Mouse (Mus musculus): Measurements from ENCODE around the gene Fam213b. TPM values are rescaled to one million over a fixed set of nuclear protein-coding genes. Genes with fewer than 3 reads are reported as not detected.

The Fam213b gene
- polyA plus RNA-seq, 1 experiment from 2014 or later = 44.0 TPM

DNA sequence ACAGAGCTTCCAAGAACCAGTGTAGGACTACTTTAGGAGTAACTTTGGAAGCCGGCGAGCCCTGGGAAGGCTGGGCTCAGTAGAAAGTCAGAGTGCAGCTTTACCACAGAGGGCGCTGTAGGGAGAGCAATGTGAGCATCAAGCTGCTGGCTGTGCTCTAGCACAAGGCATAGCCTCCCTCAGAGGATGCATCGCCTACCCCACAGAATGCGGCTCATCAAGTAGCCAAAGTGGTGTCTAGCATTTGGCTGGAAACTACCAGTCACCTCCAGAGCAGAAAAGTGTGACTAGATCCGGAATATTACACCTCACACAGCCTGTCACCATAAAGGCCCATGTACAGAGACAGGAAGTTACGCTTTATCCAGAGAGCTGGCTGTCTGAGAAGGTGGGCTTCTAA, 36.9 kb upstream of the Fam213b start:
- H3K27me3 ChIP-seq = no peaks in the 10 kb centered on the region
- H3K9me3 ChIP-seq = no peaks in the 10 kb centered on the region
- no peaks in the 10 kb centered on the region for H3K36me3 ChIP-seq
- no peak overlapping the region for H3K4me2 ChIP-seq
- H3K27ac ChIP-seq (replicated peaks) = no peak overlapping the region
- no peaks in the 10 kb centered on the region; the same call in 1 of the 2 replicates for H3K4me1 ChIP-seq (replicated peaks)
- ATAC-seq (ENCODE audit: low read depth) = no peak
- H3K9ac ChIP-seq = no peak overlapping the region
- H3K4me3 ChIP-seq = no peak overlapping the region
- WGBS = 73% methylated on average over 7 of the region's 7 CpGs

- Histone ChIP-seq H3K27ac (replicated peaks) (no peak overlapping the region), H3K9ac (no peak overlapping the region), H3K36me3 (no peaks in the 10 kb centered on the region), H3K4me3 (no peak overlapping the region), H3K4me1 (replicated peaks) (no peaks in the 10 kb centered on the region; the same call in 1 of the 2 replicates), H3K27me3 (no peaks in the 10 kb centered on the region), H3K9me3 (no peaks in the 10 kb centered on the region), H3K4me2 (no peak overlapping the region)
- 85% methylated on average over 2 of the region's 2 CpGs for WGBS
- no peak for ATAC-seq (ENCODE audit: low read depth)
These were observed 35.9 kb upstream of the Fam213b start for GRCm38 (mm10) chr4:154934800-154935199.

- no peak for ATAC-seq (ENCODE audit: low read depth)
- H3K4me2 ChIP-seq = no peak overlapping the region
- no peak overlapping the region for H3K4me3 ChIP-seq
- H3K9me3 ChIP-seq = no peaks in the 10 kb centered on the region
- no peak overlapping the region for H3K9ac ChIP-seq
- no peaks in the 10 kb centered on the region for H3K36me3 ChIP-seq
- H3K27ac ChIP-seq (replicated peaks) = no peak overlapping the region
- no peaks in the 10 kb centered on the region for H3K27me3 ChIP-seq
- 63% methylated on average over 13 of the region's 13 CpGs for WGBS
- no peaks in the 10 kb centered on the region; the same call in 1 of the 2 replicates for H3K4me1 ChIP-seq (replicated peaks)
These were observed 34.5 kb upstream of the Fam213b start for GRCm38 (mm10) chr4:154933306-154933907.

DNA sequence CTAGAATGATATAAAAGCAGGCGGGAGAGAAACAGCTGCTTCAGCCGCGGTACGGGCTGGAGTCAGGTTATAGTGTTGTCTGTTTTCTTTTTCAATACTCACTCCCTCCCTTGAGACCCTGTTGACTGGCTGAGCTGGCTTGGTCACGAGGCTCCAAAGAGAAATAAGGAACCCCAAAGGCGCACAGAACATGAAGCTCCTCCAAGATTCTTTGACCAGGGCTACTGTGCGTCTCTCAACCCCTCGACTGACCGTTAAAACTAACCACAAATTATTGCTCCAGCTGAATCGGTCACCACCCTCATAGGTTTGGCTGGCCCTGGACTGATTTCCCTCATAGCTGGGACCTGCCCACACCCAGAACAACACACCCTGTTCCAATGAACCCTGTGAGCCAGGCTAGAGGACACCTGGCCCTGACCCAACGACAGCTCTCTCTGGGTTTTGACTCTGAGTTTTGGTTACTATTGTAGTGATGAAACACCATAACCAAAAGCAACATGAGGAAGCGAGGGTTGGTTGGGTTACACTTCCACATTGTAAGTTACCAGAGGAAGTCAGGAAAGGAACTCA, 30.2 kb upstream of the Fam213b start:
- 79% methylated on average over 12 of the region's 12 CpGs for WGBS
- H3K4me2 ChIP-seq = no peak overlapping the region
- H3K27me3 ChIP-seq = no peaks in the 10 kb centered on the region
- H3K27ac ChIP-seq (replicated peaks) = no peak overlapping the region
- no peak overlapping the region for H3K9ac ChIP-seq
- no peaks in the 10 kb centered on the region for H3K9me3 ChIP-seq
- no peak for ATAC-seq (ENCODE audit: low read depth)
- H3K4me1 ChIP-seq (replicated peaks) = no peaks in the 10 kb centered on the region; the same call in 1 of the 2 replicates
- no peak overlapping the region for H3K4me3 ChIP-seq
- H3K36me3 ChIP-seq = no peaks in the 10 kb centered on the region

DNA sequence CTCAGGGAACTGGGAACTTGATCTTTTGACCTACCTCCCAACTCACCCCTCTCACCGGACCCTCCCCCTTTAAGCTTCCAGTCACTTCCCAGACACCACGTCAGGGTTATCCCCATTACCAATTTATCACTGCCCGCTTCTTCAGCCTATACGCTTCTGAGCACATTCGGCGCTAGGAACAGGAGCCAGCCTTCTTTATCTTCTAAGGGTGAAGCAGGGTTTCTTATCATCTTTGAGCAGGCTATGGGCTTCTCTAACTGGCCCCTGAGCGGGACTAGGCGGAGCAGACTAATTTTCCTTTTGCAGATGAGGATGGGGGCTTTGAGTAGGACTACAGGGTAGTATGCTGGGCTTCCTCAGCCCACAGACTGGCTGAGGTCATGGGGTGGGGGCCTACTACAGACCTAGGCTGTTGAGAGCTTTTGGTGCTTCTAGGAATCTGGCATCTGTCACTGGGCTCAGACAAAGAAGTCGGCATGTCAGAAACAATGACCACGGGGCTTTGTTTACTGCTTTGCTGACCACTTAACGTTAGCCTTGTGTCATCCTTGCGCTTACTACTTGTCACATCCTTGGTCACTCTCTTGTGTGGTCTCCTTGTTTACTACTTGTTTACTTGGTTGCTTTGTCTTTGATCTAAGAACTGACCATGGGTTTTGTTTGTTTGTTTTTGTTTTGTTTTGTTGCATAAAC, 29.6 kb upstream of the Fam213b start, which contains the start of gene Tnfrsf14:
Gene Tnfrsf14 (minus strand): TSS at position 169 of the 693 bp plus-strand sequence.
- no peak within 1 kb of the TSS for H3K4me3 ChIP-seq
- H3K27me3 ChIP-seq = no peaks in the 10 kb centered on the region
- H3K36me3 ChIP-seq = no peaks in the 10 kb centered on the region
- no peak within 1 kb of the TSS for H3K9ac ChIP-seq
- H3K4me2 ChIP-seq = peak within 1 kb of the TSS; percentile 13; the same call in 1 of the 2 replicates
- ATAC-seq (ENCODE audit: low read depth) = no peak
- no peaks in the 10 kb centered on the region for H3K9me3 ChIP-seq
- no peaks in the 10 kb centered on the region; the same call in 1 of the 2 replicates for H3K4me1 ChIP-seq (replicated peaks)
- 52% methylated on average over 12 of the region's 12 CpGs for WGBS
- H3K27ac ChIP-seq (replicated peaks) = peak within 1 kb of the TSS; percentile 13; the same call in 1 of the 2 replicates

- 66% methylated on average over 5 of the region's 5 CpGs for WGBS
- Histone ChIP-seq H3K4me2 (peak overlapping the region; percentile 13; the same call in 1 of the 2 replicates), H3K4me1 (replicated peaks) (no peaks in the 10 kb centered on the region), H3K27ac (replicated peaks) (peak overlapping the region; percentile 13; the same call in 1 of the 2 replicates), H3K27me3 (no peaks in the 10 kb centered on the region), H3K4me3 (no peak overlapping the region), H3K36me3 (no peaks in the 10 kb centered on the region), H3K9me3 (no peaks in the 10 kb centered on the region), H3K9ac (no peak overlapping the region)
- ATAC-seq (ENCODE audit: low read depth) = no peak
These were observed 29.0 kb upstream of the Fam213b start for GRCm38 (mm10) chr4:154927899-154928337.

- Histone ChIP-seq H3K9ac (no peak overlapping the region), H3K36me3 (no peaks in the 10 kb centered on the region), H3K4me2 (peak overlapping the region; percentile 13; the same call in 1 of the 2 replicates), H3K4me1 (replicated peaks) (no peaks in the 10 kb centered on the region), H3K27me3 (no peaks in the 10 kb centered on the region), H3K27ac (replicated peaks) (peak overlapping the region; percentile 13; the same call in 1 of the 2 replicates), H3K9me3 (no peaks in the 10 kb centered on the region), H3K4me3 (no peak overlapping the region)
- WGBS = 66% methylated on average over 9 of the region's 9 CpGs
- no peak for ATAC-seq (ENCODE audit: low read depth)
These were observed 28.3 kb upstream of the Fam213b start for GRCm38 (mm10) chr4:154926969-154927898.

DNA sequence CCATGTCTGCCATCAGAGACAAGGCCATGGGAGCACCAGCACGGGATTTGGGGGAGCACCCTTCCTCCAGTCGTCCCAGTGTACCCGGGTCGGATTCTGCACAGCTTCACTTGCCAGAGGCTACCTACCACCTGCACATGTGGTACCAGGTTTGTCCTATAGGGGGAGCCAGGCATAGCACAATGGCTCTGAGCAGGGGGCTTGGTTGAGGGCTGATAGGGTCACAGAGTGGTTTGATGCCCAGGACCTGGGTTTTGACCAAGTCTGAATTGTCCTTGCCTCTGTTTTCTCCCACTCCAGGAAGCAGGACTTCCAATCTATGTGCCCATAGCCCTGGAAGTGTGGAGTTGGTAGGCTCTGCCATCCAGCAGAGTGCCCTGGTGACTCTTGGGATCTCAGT, 26.5 kb upstream of the Fam213b start:
- ATAC-seq (ENCODE audit: low read depth) = no peak

GRCm38 (mm10) chr4:154922931-154923330, 24.0 kb upstream of the Fam213b start:
- ATAC-seq (ENCODE audit: low read depth) = no peak
- Histone ChIP-seq H3K4me3 (no peak overlapping the region), H3K4me1 (replicated peaks) (no peaks in the 10 kb centered on the region), H3K4me2 (no peak overlapping the region), H3K9ac (no peak overlapping the region), H3K36me3 (no peaks in the 10 kb centered on the region), H3K9me3 (no peaks in the 10 kb centered on the region), H3K27ac (replicated peaks) (no peak overlapping the region), H3K27me3 (no peaks in the 10 kb centered on the region)
- 87% methylated on average over 5 of the region's 5 CpGs for WGBS

More for the DNA sequence above, 26.5 kb upstream of the Fam213b start:
- 50% methylated on average over 4 of the region's 4 CpGs for WGBS
- H3K27ac ChIP-seq (replicated peaks) = no peak overlapping the region
- H3K36me3 ChIP-seq = no peaks in the 10 kb centered on the region
- H3K4me1 ChIP-seq (replicated peaks) = no peaks in the 10 kb centered on the region
- no peak overlapping the region for H3K4me3 ChIP-seq
- H3K9me3 ChIP-seq = no peaks in the 10 kb centered on the region
- H3K27me3 ChIP-seq = no peaks in the 10 kb centered on the region
- no peak overlapping the region for H3K4me2 ChIP-seq
- H3K9ac ChIP-seq = no peak overlapping the region

GRCm38 (mm10) chr4:154922291-154922690, 23.4 kb upstream of the Fam213b start:
- no peaks in the 10 kb centered on the region for H3K4me1 ChIP-seq (replicated peaks)
- H3K27me3 ChIP-seq = no peaks in the 10 kb centered on the region
- no peak overlapping the region for H3K9ac ChIP-seq
- 78% methylated on average over 4 of the region's 4 CpGs for WGBS
- no peak overlapping the region for H3K4me2 ChIP-seq
- no peak overlapping the region for H3K27ac ChIP-seq (replicated peaks)
- ATAC-seq (ENCODE audit: low read depth) = no peak
- no peaks in the 10 kb centered on the region for H3K36me3 ChIP-seq
- no peaks in the 10 kb centered on the region for H3K9me3 ChIP-seq
- H3K4me3 ChIP-seq = no peak overlapping the region

- H3K4me2 ChIP-seq = no peak overlapping the region
- H3K27ac ChIP-seq (replicated peaks) = no peak overlapping the region
- H3K4me3 ChIP-seq = no peak overlapping the region
- no peaks in the 10 kb centered on the region for H3K4me1 ChIP-seq (replicated peaks)
- no peak overlapping the region for H3K9ac ChIP-seq
- WGBS = 85% methylated on average over 4 of the region's 4 CpGs
- H3K9me3 ChIP-seq = no peaks in the 10 kb centered on the region
- ATAC-seq (ENCODE audit: low read depth) = no peak
- H3K36me3 ChIP-seq = no peaks in the 10 kb centered on the region
- H3K27me3 ChIP-seq = no peaks in the 10 kb centered on the region
These were observed 17.7 kb upstream of the Fam213b start for GRCm38 (mm10) chr4:154916662-154917061.

Measured in neural tube, embryonic 13.5 days (tissue).